Mouse (Mus musculus) intestine, postnatal 0 days (tissue): ENCODE results near the gene Rap1gap. TPM values are rescaled to one million over a fixed set of nuclear protein-coding genes. Genes with fewer than 3 reads are reported as not detected.

Source experiments
- ATAC-seq: fragments of 200-750 bp; cut with Nextera tagmentation; 2 replicates; pipeline ENCODE4 v1.8.0; 2017; ENCODE audit warnings: mild to moderate bottlenecking, moderate TSS enrichment, moderate library complexity
- H3K27ac ChIP-seq: fragments of 300-500 bp; sonication (generic); 2 replicates; pipeline ENCODE4 v1.5.1; 2014; ENCODE audit warnings: mild to moderate bottlenecking, low read depth, low read length, moderate library complexity
- H3K27me3 ChIP-seq: fragments of 300-500 bp; sonication (generic); replicated peaks from 2 replicates; pipeline ENCODE4 v1.6.1; 2014; ENCODE audit warnings: low read length, mixed read lengths; ENCODE audit not compliant: control insufficient read depth, insufficient read depth
- H3K36me3 ChIP-seq: fragments of 300-500 bp; sonication (generic); 2 replicates; pipeline ENCODE4 v1.6.1; 2014; ENCODE audit warnings: mild to moderate bottlenecking, moderate library complexity; ENCODE audit not compliant: control insufficient read depth, insufficient read depth
- H3K4me1 ChIP-seq: fragments of 300-500 bp; sonication (generic); replicated peaks from 2 replicates; pipeline ENCODE4 v1.6.1; 2014; ENCODE audit warnings: antibody characterized with exemption, low read length, mixed read lengths; ENCODE audit not compliant: control insufficient read depth, insufficient read depth
- H3K4me2 ChIP-seq: fragments of 300-500 bp; sonication (generic); replicated peaks from 2 replicates; pipeline ENCODE4 v1.6.1; 2014; ENCODE audit warnings: low read depth, mild to moderate bottlenecking, moderate library complexity
- H3K4me3 ChIP-seq: fragments of 300-500 bp; sonication (generic); 2 replicates; pipeline ENCODE4 v1.5.1; 2014; ENCODE audit warnings: low read depth, low read length
- H3K9ac ChIP-seq: fragments of 300-500 bp; sonication (generic); 2 replicates; pipeline ENCODE4 v1.6.1; 2014; ENCODE audit warnings: mild to moderate bottlenecking, low read depth, low read length
- H3K9me3 ChIP-seq: fragments of 300-500 bp; sonication (generic); 2 replicates; pipeline ENCODE4 v1.6.1; 2016; ENCODE audit warnings: mixed run types; ENCODE audit not compliant: control insufficient read depth
- CTCF ChIP-seq: sonication (generic); IDR thresholded peaks from 2 replicates; pipeline ENCODE4 v1.5.1; 2016; ENCODE audit warnings: low read depth, mild to moderate bottlenecking, control low read depth, antibody characterized with exemption, moderate library complexity
- WGBS: fragments of 180-500 bp; shearing (Covaris S2); extraction: QIAGEN DNeasy Blood & Tissue Kit; methylation state at CpG from one replicate; pipeline ENCODE4 v1.1.7; 2014; 5-methylcytosine and 5-hydroxymethylcytosine counted together
- polyA plus RNA-seq: library from polyadenylated mRNA; unstranded; fragments of >200 nt; fragmentation: Nextera tagmentation; extraction: Ambion mirVana; gene quantifications from 2 replicates; pipeline ENCODE4 v1.2.1, GENCODE M21; 2015

Rap1gap gene
- polyA plus RNA-seq, 1 experiment from 2014 or later = 9.1 TPM

DNA sequence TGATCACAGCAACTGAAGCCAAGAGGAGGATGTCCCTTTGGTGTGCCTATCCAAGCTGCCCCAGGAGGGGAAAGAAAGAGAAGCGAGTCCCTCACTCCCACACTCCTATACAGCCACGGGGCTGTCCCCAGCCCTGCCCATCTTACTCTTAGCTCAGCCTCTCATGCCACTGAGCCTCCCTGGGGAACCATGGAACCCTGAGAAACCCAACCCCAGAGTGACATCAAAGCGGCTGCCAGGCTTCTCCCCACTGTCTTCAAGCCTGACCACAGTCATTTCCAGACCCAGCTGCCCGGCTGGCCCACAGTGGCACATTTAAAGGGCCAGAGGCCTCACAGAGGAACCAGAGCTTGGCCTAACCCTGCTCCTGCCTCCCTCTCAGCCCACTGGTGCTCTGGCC lies 84.2 kb downstream of the Rap1gap start:
- TF ChIP-seq CTCF = no peak
- Histone ChIP-seq H3K27ac (no peak overlapping the region), H3K4me1 (no peaks in the 10 kb centered on the region), H3K9ac (no peak overlapping the region), H3K9me3 (no peaks in the 10 kb centered on the region), H3K27me3 (no peaks in the 10 kb centered on the region), H3K36me3 (no peaks in the 10 kb centered on the region), H3K4me2 (no peak overlapping the region), H3K4me3 (no peak overlapping the region)
- no peak for ATAC-seq
- whole genome bisulfite sequencing = 64% methylated on average over 4 of the region's 4 CpGs

DNA sequence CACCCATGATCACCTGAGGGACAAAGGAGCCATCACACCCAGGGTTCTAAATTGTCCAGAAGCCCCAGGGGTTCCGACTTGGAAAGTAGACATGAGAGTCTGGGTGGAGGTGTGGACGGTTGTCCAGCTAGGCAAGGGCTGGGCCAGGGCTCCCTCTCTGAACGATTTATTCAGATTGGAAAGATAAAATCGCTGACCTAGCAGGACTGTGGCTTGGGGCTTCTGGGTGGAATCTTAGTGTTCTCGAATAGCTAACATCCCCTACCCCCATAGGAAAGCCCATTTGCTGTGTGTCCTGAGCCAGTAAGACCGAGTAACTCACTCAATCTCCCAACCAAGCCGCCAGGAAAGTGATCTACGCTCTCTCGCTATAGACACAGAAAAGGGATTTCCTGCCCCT lies 85.2 kb downstream of the Rap1gap start:
- Histone ChIP-seq H3K4me2 (no peak overlapping the region), H3K9me3 (no peaks in the 10 kb centered on the region), H3K9ac (no peak overlapping the region), H3K4me3 (no peak overlapping the region), H3K4me1 (no peaks in the 10 kb centered on the region), H3K27me3 (no peaks in the 10 kb centered on the region), H3K36me3 (no peaks in the 10 kb centered on the region), H3K27ac (no peak overlapping the region)
- no peak for TF ChIP-seq CTCF
- no peak for ATAC-seq
- WGBS = 61% methylated on average over 9 of the region's 9 CpGs

DNA sequence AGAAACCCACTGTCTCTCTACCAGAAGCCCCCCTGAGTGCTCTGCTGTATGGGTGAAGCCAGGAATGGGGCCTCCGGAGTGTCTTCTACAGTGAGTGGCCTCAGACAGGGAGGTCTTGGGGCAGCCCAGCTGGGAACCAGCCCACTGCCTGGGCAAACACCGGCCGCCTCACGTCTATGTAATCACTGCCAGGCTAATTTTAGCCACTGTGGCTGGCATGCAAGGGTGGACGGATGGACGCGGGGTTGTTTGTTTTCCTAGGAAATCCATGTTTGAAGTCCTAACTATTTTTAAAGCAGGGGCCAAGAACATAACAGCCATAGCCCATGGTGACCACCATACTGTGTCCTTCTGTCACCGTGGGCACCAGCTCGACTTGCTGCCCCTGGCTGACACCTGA lies 85.6 kb downstream of the Rap1gap start:
- Histone ChIP-seq H3K4me2 (no peak overlapping the region), H3K9ac (no peak overlapping the region), H3K27me3 (no peaks in the 10 kb centered on the region), H3K4me1 (no peaks in the 10 kb centered on the region), H3K36me3 (no peaks in the 10 kb centered on the region), H3K27ac (no peak overlapping the region), H3K4me3 (no peak overlapping the region), H3K9me3 (no peaks in the 10 kb centered on the region)
- ATAC-seq = no peak
- WGBS = 72% methylated on average over 9 of the region's 9 CpGs
- TF ChIP-seq CTCF = no peak

DNA sequence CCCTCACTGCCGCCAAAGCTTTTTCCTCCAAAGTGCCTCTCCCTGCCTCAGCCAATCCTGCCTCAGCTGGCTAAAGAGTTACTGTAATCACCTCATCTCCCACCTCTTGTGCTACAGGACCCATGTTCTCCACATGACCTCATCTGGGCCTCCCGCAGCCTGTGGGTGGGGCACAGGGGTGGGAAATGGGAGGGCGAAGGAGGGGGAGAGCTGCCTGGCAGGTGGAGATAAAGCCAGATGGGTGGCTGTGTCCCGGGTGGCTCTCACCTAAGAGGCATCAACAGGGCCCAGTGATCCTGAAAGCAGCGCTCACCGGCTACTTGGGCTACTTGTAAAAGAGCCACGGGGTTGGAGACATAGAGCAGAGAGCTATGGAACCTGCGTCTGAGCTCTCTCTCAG lies 86.8 kb downstream of the Rap1gap start:
- H3K27me3 ChIP-seq = no peaks in the 10 kb centered on the region
- no peaks in the 10 kb centered on the region for H3K9me3 ChIP-seq
- 58% methylated on average over 8 of the region's 8 CpGs for WGBS
- no peak overlapping the region for H3K9ac ChIP-seq
- ATAC-seq = no peak
- H3K4me2 ChIP-seq = no peak overlapping the region
- no peaks in the 10 kb centered on the region for H3K36me3 ChIP-seq
- H3K4me3 ChIP-seq = no peak overlapping the region
- no peak overlapping the region for H3K27ac ChIP-seq
- no peaks in the 10 kb centered on the region for H3K4me1 ChIP-seq
- TF ChIP-seq CTCF = no peak

DNA sequence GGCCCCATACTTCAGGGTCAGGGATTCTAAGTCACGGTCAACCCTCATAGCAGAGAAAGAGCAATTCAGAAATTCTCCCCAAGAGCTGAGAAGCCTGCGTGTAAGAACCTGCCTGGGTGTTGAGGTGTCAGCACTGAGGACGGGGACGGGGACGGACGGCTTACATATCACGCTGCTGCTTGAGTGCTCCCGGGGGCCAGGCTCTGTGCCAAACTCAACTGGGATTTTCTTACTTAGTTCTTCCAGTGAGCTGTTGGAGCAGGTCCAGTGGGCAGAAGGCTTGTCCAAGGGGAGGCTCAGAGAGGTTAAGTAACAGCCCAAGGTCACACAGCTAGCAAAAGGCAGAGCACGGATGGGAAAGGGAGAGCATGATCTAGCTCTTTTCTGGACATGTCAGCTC lies 87.2 kb downstream of the Rap1gap start:
- Histone ChIP-seq H3K27me3 (no peaks in the 10 kb centered on the region), H3K9ac (no peak overlapping the region), H3K36me3 (no peaks in the 10 kb centered on the region), H3K4me2 (no peak overlapping the region), H3K4me3 (no peak overlapping the region), H3K4me1 (no peaks in the 10 kb centered on the region), H3K27ac (no peak overlapping the region), H3K9me3 (no peaks in the 10 kb centered on the region)
- no peak for ATAC-seq
- 59% methylated on average over 9 of the region's 9 CpGs for WGBS
- no peak for TF ChIP-seq CTCF

DNA sequence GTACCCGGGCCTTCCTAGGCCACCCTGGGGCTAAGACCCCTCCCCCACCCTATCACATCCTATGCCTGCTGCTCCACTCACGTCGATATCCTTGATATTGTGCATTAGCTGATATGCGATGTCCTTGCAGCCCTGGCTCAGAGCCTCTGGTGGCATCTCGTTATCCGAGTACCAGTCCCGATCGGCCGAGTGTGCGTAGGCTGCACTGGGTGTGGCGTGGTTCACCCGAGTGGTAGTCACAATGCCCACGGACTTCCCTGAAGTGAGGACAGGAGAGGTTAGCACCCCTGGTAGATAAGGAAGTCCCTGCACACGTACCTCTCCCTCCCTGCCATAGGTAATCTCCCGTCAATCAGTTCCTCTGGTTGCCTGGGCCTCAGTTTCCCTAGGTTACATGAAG lies 87.9 kb downstream of the Rap1gap start:
- no peaks in the 10 kb centered on the region for H3K27me3 ChIP-seq
- no peaks in the 10 kb centered on the region for H3K9me3 ChIP-seq
- no peak for TF ChIP-seq CTCF
- H3K36me3 ChIP-seq = no peaks in the 10 kb centered on the region
- ATAC-seq = no peak
- H3K27ac ChIP-seq = no peak overlapping the region
- 82% methylated on average over 15 of the region's 15 CpGs for WGBS
- no peak overlapping the region for H3K9ac ChIP-seq
- H3K4me1 ChIP-seq = no peaks in the 10 kb centered on the region
- H3K4me2 ChIP-seq = no peak overlapping the region
- no peak overlapping the region for H3K4me3 ChIP-seq

DNA sequence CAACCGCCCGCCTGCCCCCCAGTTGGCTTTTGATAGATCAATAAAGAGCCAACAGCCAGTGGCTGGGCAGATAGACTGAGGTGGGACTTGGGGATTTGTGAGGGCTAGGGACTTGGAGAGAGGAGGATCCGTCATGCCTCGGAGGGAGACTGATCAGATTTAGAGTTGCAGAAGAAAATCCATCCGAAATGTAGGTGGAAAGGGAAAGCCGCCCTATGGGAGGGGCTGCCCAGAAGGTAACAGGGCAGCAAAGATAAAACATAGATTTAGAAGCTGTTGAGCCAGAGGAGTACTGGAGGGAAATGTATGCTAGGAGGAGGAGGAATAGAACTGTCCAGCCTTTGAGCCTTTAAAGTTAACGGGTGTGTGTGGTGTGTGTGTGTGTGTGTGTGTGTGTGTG lies 88.7 kb downstream of the Rap1gap start:
- TF ChIP-seq CTCF = no peak
- 81% methylated on average over 6 of the region's 7 CpGs for WGBS
- H3K9ac ChIP-seq = no peak overlapping the region
- H3K36me3 ChIP-seq = no peaks in the 10 kb centered on the region
- H3K9me3 ChIP-seq = no peaks in the 10 kb centered on the region
- H3K4me1 ChIP-seq = no peaks in the 10 kb centered on the region
- no peak overlapping the region for H3K4me3 ChIP-seq
- H3K4me2 ChIP-seq = no peak overlapping the region
- no peaks in the 10 kb centered on the region for H3K27me3 ChIP-seq
- no peak overlapping the region for H3K27ac ChIP-seq
- no peak for ATAC-seq
